Mouse (Mus musculus) embryo, embryonic 11 days (tissue): ENCODE data around the gene R3hdm4.

ENCODE experiments used
- DNase-seq: peaks from one replicate; pipeline ENCODE4 v3.0.0-alpha.2; 2015

Gene R3hdm4

DNA sequence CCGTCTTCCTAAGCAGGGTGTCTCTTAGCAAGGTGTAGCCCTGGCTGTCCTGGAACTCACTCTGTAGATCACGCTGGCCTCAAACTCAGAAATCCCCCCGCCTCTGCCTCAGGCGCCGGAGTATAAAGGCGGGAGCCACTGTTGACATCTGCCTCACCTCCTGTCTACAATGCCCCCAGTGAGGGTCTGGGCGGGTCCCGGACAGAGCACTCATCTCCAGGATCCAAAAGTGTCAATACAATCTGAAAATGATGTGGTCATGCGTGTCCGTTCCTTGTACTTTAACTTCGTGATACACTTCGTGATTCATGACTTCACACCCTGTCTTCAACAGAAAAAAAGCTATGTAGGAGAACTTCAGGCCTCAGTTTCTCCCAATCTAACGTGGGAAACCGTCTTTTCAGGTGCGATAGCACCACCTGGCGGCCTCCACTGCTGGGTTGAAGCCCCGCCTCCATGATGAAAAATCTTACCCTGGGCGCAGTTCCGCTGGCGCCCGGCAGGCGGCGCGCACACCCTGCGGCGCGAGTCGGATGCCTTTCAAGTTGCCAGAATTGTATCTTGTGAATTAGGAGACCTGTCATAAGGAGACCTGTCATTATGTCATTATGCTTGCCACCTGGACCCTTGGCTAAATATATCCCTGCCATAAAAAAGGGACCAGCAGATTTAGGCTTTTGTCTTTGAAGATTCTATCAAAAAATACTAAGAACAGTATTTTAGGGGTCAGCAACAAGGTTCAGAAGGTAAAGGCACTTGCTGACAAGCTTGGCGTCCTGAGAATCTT is 4.2 kb upstream of the R3hdm4 start:
- DNase-seq: peak; percentile 91

DNA sequence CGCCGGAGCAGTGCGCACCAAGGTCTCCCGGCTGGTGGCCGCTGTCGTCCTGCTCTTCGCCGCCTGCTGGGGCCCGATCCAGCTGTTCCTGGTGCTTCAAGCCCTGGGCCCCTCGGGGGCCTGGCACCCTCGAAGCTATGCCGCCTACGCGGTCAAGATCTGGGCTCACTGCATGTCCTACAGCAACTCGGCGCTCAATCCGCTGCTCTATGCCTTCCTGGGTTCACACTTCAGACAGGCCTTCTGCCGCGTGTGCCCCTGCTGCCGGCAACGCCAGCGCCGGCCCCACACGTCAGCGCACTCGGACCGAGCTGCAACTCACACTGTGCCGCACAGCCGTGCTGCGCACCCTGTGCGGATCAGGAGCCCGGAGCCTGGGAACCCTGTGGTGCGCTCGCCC is 564 bp upstream of the R3hdm4 start:
- DNase-seq: no peak

- no peak for DNase-seq
These were observed 735 bp downstream of the R3hdm4 start for GRCm38 (mm10) chr10:79920056-79920890.

DNA sequence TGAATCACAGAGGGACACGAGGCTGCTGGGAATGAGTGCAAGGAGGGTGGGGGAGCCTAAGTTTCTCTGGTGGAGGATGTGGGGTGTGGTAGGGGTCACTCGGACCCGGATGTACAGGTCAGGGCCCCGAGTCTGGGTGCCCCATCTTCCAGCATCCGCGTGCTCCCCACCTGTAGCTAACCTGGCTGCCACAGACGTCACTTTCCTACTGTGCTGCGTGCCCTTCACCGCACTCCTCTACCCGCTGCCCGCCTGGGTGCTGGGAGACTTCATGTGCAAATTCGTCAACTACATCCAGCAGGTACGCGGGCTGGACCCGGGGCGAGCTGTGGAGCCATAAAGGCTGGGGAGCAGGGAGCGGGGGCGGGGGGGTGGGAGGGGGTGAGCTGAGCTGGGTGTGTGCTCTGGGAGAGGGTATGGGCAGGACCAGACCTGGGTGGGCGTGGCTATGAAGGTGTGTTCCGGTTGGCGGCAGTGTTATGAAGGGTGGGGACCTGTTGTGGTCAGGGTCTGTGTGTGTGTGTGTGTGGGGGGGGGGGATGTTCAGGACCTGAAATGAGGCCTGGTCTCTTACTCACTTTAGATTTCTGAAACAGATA is 1.7 kb downstream of the R3hdm4 start:
- no peak for DNase-seq

GRCm38 (mm10) chr10:79918231-79919078 is 2.6 kb downstream of the R3hdm4 start:
- DNase-seq: no peak

DNA sequence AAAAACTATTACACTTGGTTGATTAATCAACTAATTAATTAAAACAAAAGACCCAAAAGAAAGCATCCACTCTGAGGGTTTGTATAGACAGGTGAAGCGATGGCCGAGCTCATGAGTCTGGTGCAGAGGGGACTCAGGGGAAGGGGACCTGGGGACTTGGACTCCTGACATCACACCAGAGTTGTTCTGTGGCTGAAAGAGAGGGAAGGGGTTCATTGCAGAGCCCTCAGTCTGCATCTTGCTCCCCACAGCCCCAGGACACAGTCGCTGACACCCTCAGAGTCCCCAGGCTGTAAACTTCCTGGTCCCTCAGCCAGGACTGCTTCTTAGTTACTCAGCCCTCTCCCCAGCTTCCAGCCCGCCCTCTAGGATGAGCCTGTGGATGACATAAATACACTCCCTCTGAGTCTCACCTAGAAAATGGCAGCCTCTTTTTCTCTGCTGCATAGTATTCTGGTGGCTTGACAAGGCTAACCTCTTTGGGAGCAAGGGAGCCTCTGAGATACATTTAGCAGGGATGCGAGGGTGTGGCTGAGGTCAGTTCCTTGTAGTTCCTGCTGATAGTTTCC is 3.4 kb downstream of the R3hdm4 start:
- no peak for DNase-seq

- DNase-seq: peak; percentile 93
These were observed 4.0 kb downstream of the R3hdm4 start, which contains the start of gene Kiss1r for GRCm38 (mm10) chr10:79916808-79917531. Gene Kiss1r (plus strand): TSS chr10:79916971.

GRCm38 (mm10) chr10:79916081-79916480 is 4.9 kb downstream of the R3hdm4 start:
- no peak for DNase-seq

DNA sequence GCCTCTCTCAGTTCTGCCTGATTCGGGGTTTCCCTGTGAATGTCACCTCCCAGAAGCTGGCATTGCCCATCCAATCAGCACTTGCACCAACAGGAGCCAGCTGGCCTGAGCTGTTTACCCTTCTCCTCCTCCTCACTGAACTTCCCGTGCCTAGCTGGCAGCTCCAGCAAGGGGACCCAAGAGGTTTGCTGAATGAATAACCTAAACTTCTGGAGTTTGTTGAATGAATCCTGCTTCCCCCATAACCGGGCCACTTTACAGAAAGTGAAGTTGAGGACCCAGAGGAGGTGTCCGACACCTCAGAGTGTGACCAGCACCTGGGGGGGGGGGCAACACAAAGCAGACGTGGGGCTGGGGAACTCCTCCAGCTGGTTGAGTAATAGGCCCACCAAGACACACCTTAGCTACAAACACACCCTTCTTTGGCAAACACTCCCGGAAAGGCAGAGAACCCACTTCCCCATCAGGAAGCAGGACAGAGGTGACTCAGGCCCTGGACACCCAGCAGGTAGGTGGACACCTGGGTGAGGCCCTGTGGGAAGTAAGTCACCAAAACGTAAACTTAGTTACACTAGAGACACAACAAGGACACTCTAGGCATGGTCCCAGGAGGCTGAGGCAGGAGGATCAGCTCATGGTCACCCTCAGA is 5.9 kb downstream of the R3hdm4 start:
- DNase-seq: no peak

- DNase-seq: no peak
These were observed 6.7 kb downstream of the R3hdm4 start for GRCm38 (mm10) chr10:79914131-79914947.

DNA sequence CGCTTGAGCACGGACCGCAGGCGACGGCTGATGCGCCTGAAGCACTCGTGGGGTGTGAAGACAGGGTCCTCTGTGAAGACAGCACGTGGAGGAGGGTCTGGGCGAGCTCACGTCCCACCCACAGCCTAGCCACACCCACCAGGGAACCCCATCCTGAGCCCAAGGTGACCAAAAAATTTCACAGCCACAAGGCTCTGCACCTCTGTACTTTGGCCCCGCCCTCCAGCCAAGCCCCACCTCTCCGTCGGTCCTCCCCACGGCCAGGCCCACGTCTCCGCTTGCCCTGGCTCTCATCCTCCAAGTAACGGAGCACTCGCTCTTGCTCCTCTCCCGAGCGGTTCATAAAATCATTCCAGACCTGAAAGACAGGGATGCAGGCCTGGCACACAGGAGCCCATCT is 8.6 kb downstream of the R3hdm4 start:
- no peak for DNase-seq

GRCm38 (mm10) chr10:79910556-79910955 is 10.5 kb downstream of the R3hdm4 start, which contains the start of gene Gm26602:
Gene Gm26602 (plus strand): TSS chr10:79910856.
- DNase-seq: no peak

- peak; percentile 50 for DNase-seq
These were observed 11.7 kb downstream of the R3hdm4 start for GRCm38 (mm10) chr10:79909092-79909922.

DNA sequence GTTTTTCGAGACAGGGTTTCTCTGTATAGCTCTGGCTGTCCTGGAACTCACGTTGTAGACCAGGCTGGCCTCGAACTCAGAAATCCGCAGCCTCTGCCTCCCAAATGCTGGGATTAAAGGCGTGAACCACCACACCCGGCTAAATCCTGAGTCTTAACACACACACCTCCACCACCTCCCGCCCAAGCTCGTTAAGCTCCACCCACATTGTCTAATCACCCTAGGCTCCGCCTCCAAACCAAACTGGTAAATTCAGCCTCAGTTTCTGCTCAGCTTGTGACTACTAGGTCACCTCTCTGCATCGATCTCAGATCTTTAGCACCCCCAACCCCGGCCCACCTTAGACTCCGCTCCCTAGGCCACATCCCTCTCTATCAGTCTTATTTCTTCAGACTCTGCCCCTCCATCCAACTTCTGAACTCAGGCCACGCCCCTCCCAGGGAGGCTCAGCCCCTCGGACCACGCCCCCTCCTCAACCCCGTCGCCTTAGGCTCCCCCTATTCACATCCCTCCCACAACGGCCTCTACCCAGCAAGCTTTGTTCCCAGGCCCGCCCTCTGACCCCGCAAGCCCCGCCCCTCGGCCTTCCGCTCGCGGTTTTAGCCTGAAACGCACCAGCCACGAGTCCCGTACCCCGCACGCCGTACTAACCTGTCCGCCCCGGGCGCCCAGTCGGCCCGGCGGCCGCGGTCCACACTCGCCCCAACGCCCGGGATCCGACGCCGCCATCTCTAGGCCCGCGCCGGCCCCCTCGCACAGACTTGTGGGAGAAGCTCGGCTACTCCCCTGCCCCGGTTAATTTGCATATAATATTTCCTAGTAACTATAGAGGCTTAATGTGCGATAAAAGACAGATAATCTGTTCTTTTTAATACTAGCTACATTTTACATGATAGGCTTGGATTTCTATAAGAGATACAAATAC is 12.6 kb downstream of the R3hdm4 start, which contains the start of gene Med16:
Gene Med16 (minus strand): TSS at position 757 of the 925 bp plus-strand sequence.
- peak; percentile 98 for DNase-seq

GRCm38 (mm10) chr10:79907415-79907814 is 13.6 kb downstream of the R3hdm4 start:
- no peak for DNase-seq

DNA sequence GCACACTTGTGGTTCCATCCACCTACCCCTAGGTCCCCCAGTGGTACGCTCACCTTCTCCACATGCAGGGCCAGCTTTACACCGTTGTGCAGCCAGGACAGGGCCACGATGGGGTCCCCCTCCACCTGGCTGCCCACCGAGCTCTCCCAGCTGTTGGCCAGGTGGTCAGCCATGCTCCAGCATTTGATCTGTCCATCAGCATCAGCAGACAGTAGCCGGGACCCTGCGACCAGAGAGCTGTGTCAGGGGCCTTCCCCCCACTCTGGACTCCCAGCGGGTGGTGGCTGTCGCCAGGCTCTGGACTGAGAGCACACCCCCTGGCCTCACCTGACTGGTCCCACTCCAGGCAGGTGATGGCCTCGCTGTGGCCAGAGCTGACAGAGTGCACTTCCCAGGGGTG is 14.3 kb downstream of the R3hdm4 start:
- no peak for DNase-seq

DNA sequence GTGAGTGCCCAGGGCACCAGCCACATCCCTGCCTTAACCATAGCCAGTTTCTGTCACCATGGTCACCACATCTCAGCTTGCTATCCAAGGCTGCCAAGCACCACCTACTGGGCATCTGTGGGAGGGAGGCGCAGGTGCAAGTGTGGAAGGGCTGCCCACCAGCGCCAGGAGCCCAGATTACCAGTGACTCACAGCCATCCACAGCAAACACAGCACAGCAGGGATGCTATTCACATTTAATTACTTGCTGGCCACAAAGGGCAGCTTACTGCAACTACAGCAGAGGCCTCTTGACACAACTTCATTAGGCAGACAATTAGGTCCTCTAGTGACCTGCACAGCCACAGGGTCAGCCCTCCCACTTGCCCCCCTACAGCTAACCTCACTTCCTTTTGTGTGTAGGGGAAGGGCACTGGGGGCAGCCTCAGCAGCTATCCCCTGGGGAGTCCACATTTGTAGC is 20.0 kb downstream of the R3hdm4 start:
- DNase-seq: no peak
